ENCODE assay signal across 8 mouse cellular contexts in the genomic region with DNA sequence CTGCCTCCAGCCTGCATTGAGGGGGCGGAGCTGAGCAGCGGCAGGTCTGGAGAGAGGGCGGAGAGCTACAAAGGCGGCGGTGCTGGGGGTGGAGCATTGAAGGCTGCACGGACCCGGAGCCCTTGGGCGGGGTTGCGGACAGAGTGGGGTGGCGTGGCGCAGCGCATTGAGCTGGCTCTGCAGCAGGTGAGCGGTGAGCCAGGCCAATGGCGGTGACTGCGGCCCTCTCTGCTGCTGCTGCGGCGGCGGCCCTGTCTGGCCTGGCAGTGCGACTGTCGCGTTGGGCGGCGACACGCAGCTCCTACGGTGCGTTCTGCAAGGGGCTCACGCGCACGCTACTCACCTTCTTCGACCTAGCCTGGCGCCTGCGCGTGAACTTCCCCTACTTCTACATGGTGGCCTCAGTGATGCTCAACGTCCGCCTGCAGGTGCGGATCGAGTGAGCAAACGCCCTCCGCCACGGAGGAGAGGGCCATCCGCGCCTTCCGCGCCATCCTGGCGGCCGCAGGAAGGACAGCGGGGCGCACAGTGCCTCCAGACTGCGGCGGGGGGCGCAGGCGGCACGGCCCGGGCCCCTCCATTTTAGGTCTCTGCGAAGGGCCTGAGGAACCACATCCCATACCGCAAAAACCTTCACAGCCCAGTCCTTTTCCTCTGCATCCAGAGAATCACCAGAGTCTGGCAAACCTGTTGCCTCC. TPM values are rescaled to one million over a fixed set of nuclear protein-coding genes. Genes with fewer than 3 reads are reported as not detected.
DNase-seq lines count a peak whose midpoint lies in the region; ATAC-seq and TF ChIP-seq lines count a peak whose summit lies in the region.
"Not testable (repeated sequence)": the region's sequence is repeated elsewhere in the genome, so short reads cannot be mapped to it uniquely, and the experiment has no call there.

A gene (plus strand): TSS at position 156 of the 698 bp plus-strand sequence.

- H3K4me3 ChIP-seq in brown adipose tissue, adult 24 weeks (ENCODE audit: insufficient read depth, low read depth, low read length) = peak within 1 kb of the TSS; percentile 52
- H3K4me3 ChIP-seq in erythroblast, embryonic 14.5 days (replicated peaks) = peak within 1 kb of the TSS; percentile 52
- H3K4me3 ChIP-seq in liver, adult 2 months (ENCODE audit: insufficient read depth, low read depth, low read length) = peak within 1 kb of the TSS; percentile 61
- H3K4me3 ChIP-seq in midbrain, embryonic 16.5 days (ENCODE audit: low read depth, low read length) = peak within 1 kb of the TSS; percentile 47
- peak within 1 kb of the TSS; percentile 35 for H3K4me3 ChIP-seq in stomach, embryonic 14.5 days (ENCODE audit: low read depth, low read length)

- ATAC-seq in midbrain, embryonic 16.5 days = peak; percentile 94
- peak; percentile 93 for ATAC-seq in stomach, embryonic 14.5 days (ENCODE audit: insufficient number of reproducible peaks, insufficient read depth, low FRiP score, low read depth)

- peaks cover 14% of the 10 kb centered on the region for H3K27me3 ChIP-seq in erythroblast, embryonic 14.5 days (ENCODE audit: control insufficient read depth)
- not testable (repeated sequence) for H3K27me3 ChIP-seq in liver, adult 2 months (ENCODE audit: control insufficient read depth, insufficient read depth, low read length); midbrain, embryonic 16.5 days (ENCODE audit: control insufficient read depth, insufficient read depth, low read depth, low read length); stomach, embryonic 14.5 days (ENCODE audit: control insufficient read depth, insufficient read depth, low read length)

- H3K4me2 ChIP-seq in midbrain, embryonic 16.5 days (ENCODE audit: low read length) = peak within 1 kb of the TSS; percentile 58
- peak within 1 kb of the TSS; percentile 47 for H3K4me2 ChIP-seq in stomach, embryonic 14.5 days (replicated peaks; ENCODE audit: low read depth, low read length)

- not testable (repeated sequence) for TF ChIP-seq POLR2A in liver, adult 2 months (IDR thresholded peaks at IDR 0.05; ENCODE audit: extremely low read depth, insufficient read depth, low read length)

- not testable (repeated sequence) for H3K4me1 ChIP-seq in brown adipose tissue, adult 24 weeks (ENCODE audit: control insufficient read depth, insufficient read depth, insufficient read length, low read length); erythroblast, embryonic 14.5 days (ENCODE audit: control insufficient read depth); liver, adult 2 months (ENCODE audit: control insufficient read depth, insufficient read depth, low read length); midbrain, embryonic 16.5 days (ENCODE audit: control insufficient read depth, insufficient read depth, low read length); stomach, embryonic 14.5 days (ENCODE audit: control insufficient read depth, insufficient read depth, low read length)

- not testable (repeated sequence) for H3K36me3 ChIP-seq in erythroblast, embryonic 14.5 days (ENCODE audit: control insufficient read depth); liver, adult 2 months (ENCODE audit: control insufficient read depth, insufficient read depth, low read length); midbrain, embryonic 16.5 days (ENCODE audit: control insufficient read depth, insufficient read depth, low read length); stomach, embryonic 14.5 days (ENCODE audit: control insufficient read depth, insufficient read depth, low read length)

- not testable (repeated sequence) for H3K79me2 ChIP-seq in liver, adult 2 months (ENCODE audit: control insufficient read depth, insufficient read depth, low read length)

- H3K9ac ChIP-seq in liver, adult 2 months (ENCODE audit: low read depth, low read length) = peak within 1 kb of the TSS; percentile 47; the same call in 1 of the 2 replicates
- H3K9ac ChIP-seq in midbrain, embryonic 16.5 days (ENCODE audit: low read depth, low read length) = peak within 1 kb of the TSS; percentile 71
- H3K9ac ChIP-seq in stomach, embryonic 14.5 days (replicated peaks; ENCODE audit: low read depth, low read length) = not testable (repeated sequence)

- not testable (repeated sequence) for TF ChIP-seq CTCF in liver, adult 2 months (IDR thresholded peaks at IDR 0.05; ENCODE audit: low read depth, low read length)

- DNase-seq in B cell, adult 2 months = peak; percentile 12 to 20
- DNase-seq in heart, postnatal 10 days = peak; percentile 27 to 28
- DNase-seq in kidney, postnatal 14 days = peak; percentile 72
- peak; percentile 10 for DNase-seq in liver, adult 2 months (ENCODE audit: extremely low read depth, low read depth, low spot score)

- 2% methylated on average over 40 of the region's 56 CpGs for WGBS in liver, adult 2 months
- WGBS in midbrain, embryonic 16.5 days = 13% methylated on average over 51 of the region's 56 CpGs
- 15% methylated on average over 47 of the region's 56 CpGs for WGBS in stomach, embryonic 14.5 days

- not testable (repeated sequence) for H3K27ac ChIP-seq in brown adipose tissue, adult 24 weeks (replicated peaks; ENCODE audit: low read depth, low read length); liver, adult 2 months (replicated peaks; ENCODE audit: insufficient read depth, low read depth, low read length); stomach, embryonic 14.5 days (ENCODE audit: low read length)
- H3K27ac ChIP-seq in midbrain, embryonic 16.5 days (ENCODE audit: low read length) = peak within 1 kb of the TSS; percentile 78

- intact Hi-C loops in heart, postnatal 10 days (cut with DNase I) = not testable (repeated sequence)

- not testable (repeated sequence) for H3K9me3 ChIP-seq in erythroblast, embryonic 14.5 days (ENCODE audit: control insufficient read depth, low read length); midbrain, embryonic 16.5 days (replicated peaks; ENCODE audit: control insufficient read depth, low read length, poor library complexity, severe bottlenecking); stomach, embryonic 14.5 days (ENCODE audit: control insufficient read depth, low read depth, low read length)

RNA-seq across cellular contexts. Expression of the gene that starts here (rescaled TPM):
- 0.46 TPM in 1 of 2 replicates, not detected in the other for polyA plus RNA-seq in brown adipose tissue, adult 24 weeks (2012; ENCODE audit: insufficient read depth, insufficient read length, missing spikeins)
- not detected in 2 replicates for polyA plus RNA-seq in erythroblast, embryonic 14.5 days (2012)
- under 1 TPM; 0.42 to 0.45 TPM for total RNA-seq in heart, postnatal 10 days (2021)
- 0.07 and 0.09 TPM in 2 replicates for total RNA-seq in liver, adult 2 months (2014; rRNA removed)
- polyA plus RNA-seq in liver, adult 2 months (2012; rRNA removed) = 0.05 and 0.12 TPM in 2 replicates
- polyA plus RNA-seq in midbrain, embryonic 16.5 days (2015; fragmentation: Nextera tagmentation; extraction: Ambion mirVana) = 39.4 and 46.0 TPM in 2 replicates
- polyA plus RNA-seq in stomach, embryonic 14.5 days (2014; fragmentation: Nextera tagmentation; extraction: Ambion mirVana) = 4.1 and 4.4 TPM in 2 replicates

Comparison
In these comparisons a context has a peak if more than half of its experiments do, and no peak if none do; other contexts are left out.
1. Peak in DNase-seq in heart, postnatal 10 days; RNA of the gene not detected or under 1 TPM.
2. Peak in DNase-seq, H3K4me3 ChIP-seq and H3K9ac ChIP-seq in liver, adult 2 months; RNA of the gene not detected or under 1 TPM.
3. DNase-seq: peak in every context shown above with its lines; median percentile 72 in kidney, postnatal 14 days; 28 in heart, postnatal 10 days; 16 in B cell, adult 2 months; 10 in liver, adult 2 months.